Mouse (Mus musculus) embryonic facial prominence, embryonic 11.5 days (tissue): Measurements from ENCODE around the gene Slc25a16. TPM values are rescaled to one million over a fixed set of nuclear protein-coding genes. Genes with fewer than 3 reads are reported as not detected.

ENCODE experiments used
- ATAC-seq: fragments of 200-750 bp; cut with Nextera tagmentation; replicated peaks from 2 replicates; pipeline ENCODE4 v1.8.0; 2017; ENCODE audit warnings: low read depth; ENCODE audit not compliant: insufficient number of reproducible peaks, low FRiP score, low TSS enrichment
- DNase-seq: peaks from one replicate; pipeline ENCODE4 v3.0.0-alpha.2; 2015; ENCODE audit warnings: low spot score
- H3K27ac ChIP-seq: fragments of 300-500 bp; sonication (generic); replicated peaks from 2 replicates; pipeline ENCODE4 v1.5.1; 2014; ENCODE audit warnings: mild to moderate bottlenecking, low read depth, low read length, control low read depth
- H3K27me3 ChIP-seq: fragments of 300-500 bp; sonication (generic); 2 replicates; pipeline ENCODE4 v1.6.1; 2014; ENCODE audit warnings: mild to moderate bottlenecking, low read length, moderate library complexity, mixed read lengths; ENCODE audit not compliant: control insufficient read depth, insufficient read depth
- H3K36me3 ChIP-seq: fragments of 300-500 bp; sonication (generic); replicated peaks from 2 replicates; pipeline ENCODE4 v1.6.1; 2014; ENCODE audit warnings: low read depth, mild to moderate bottlenecking, low read length, moderate library complexity, mixed read lengths; ENCODE audit not compliant: control insufficient read depth, insufficient read depth
- H3K4me1 ChIP-seq: fragments of 300-500 bp; sonication (generic); 2 replicates; pipeline ENCODE4 v1.6.1; 2014; ENCODE audit warnings: low read length, mixed read lengths; ENCODE audit not compliant: control insufficient read depth, insufficient read depth
- H3K4me2 ChIP-seq: fragments of 300-500 bp; sonication (generic); 2 replicates; pipeline ENCODE4 v1.6.1; 2014; ENCODE audit warnings: low read depth, mild to moderate bottlenecking, control low read depth, low read length, moderate library complexity
- H3K4me3 ChIP-seq: fragments of 300-500 bp; sonication (generic); 2 replicates; pipeline ENCODE4 v1.5.1; 2014; ENCODE audit warnings: low read depth, low read length, control low read depth
- H3K9ac ChIP-seq: fragments of 300-500 bp; sonication (generic); replicated peaks from 2 replicates; pipeline ENCODE4 v1.6.1; 2014; ENCODE audit warnings: mild to moderate bottlenecking, control low read depth, low read length
- H3K9me3 ChIP-seq: fragments of 300-500 bp; sonication (generic); replicated peaks from 2 replicates; pipeline ENCODE4 v1.6.1; 2016; ENCODE audit warnings: mild to moderate bottlenecking, low read length, inconsistent platforms, mixed read lengths; ENCODE audit not compliant: control insufficient read depth
- WGBS: fragments of 180-500 bp; shearing (Covaris S2); extraction: QIAGEN DNeasy Blood & Tissue Kit; methylation state at CpG from one replicate; pipeline ENCODE4 v1.1.7; 2014; 5-methylcytosine and 5-hydroxymethylcytosine counted together
- polyA plus RNA-seq: library from polyadenylated mRNA; unstranded; fragments of >200 nt; fragmentation: Nextera tagmentation; extraction: Ambion mirVana; gene quantifications from 2 replicates; pipeline ENCODE4 v1.2.1, GENCODE M21; 2014

Gene Slc25a16
- polyA plus RNA-seq, 1 experiment from 2014 or later: 10.7 TPM

DNA sequence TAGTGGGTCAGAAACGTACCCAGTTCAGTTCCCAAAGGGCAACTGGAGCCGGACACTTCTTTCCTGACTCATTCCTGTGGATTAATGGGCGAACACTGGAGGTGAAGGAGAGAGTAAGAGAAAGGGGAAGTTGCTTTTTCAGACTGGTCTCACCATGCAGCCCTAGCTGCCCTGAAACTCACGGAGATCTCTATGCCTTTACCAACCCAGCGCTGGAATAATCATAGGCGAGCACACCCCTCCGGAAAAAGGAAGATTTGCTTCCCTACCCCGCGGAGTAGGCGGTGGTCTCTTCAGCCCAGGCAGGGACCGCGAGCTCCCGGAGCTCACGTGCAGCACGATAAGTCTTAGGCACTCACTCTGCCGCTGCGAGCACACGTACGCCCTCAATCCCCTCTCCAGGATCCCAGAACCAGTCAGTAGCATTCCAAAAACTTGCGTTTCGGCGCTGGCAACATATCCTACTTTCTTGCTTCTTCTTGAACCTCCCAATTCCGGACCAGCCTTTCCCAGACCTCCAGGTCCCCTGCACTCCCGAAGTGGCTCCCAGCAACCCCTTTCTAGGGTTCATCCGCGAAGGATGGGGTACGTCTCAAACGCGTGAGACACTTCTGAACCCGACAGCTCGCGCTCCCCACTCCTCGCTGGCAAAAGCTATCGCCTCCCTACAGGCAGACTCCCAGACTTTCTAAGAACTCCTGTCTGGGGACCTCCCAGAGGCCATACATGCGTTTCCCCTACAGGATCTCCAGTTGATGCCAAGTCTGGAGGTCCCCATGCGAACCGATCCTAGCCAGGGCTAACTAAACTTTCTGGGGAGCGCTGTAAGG lies 34.2 kb upstream of the Slc25a16 start:
- no peaks in the 10 kb centered on the region for H3K4me1 ChIP-seq
- H3K36me3 ChIP-seq: no peaks in the 10 kb centered on the region
- H3K27ac ChIP-seq: no peak overlapping the region
- peak overlapping the region; percentile 55 for H3K9ac ChIP-seq
- WGBS: under 1% methylated on average over 38 of the region's 38 CpGs
- peak overlapping the region; percentile 63 for H3K4me3 ChIP-seq
- no peaks in the 10 kb centered on the region for H3K27me3 ChIP-seq
- H3K4me2 ChIP-seq: peak overlapping the region; percentile 73
- ATAC-seq: peak; percentile 10; the same call in 1 of the 2 replicates
- no peaks in the 10 kb centered on the region for H3K9me3 ChIP-seq
- peak; percentile 66 for DNase-seq

DNA sequence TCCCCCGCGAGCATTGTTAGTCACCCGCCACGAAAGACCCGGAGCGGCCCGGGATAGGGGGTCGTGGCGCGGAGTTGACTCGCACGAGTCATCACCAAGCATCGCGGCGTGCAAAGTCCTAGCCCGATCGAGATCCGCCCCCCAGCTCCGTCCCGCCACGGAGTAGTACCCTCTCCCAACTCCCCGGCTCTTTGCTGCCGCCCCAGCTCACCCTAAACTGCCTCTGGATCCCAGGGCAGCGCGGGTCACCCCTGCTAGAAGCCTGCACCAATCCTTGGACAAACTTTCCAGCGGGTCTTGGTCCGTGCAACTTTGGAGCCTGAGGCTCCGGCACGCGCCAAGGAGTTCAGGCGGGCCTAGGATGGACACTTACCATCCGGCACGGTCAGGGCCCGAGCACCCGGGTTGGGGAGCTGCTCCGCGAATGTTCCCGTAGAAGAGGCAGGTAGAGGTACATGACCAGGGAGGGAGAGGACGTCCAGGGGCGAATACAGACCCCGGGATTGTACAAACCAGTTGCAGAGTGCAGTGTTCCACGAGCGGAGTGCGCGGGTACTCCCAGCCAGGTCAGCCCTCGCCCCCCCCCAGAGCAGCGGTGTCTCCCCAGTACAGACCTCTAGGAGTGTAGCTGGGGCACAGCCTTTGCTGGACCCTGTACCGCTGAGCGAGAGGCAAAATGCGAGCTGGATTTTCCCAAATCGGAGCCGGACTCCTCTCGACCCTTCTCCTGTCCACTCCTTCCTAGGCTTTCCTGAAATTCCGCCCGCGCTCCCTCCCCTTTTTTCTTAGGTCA lies 33.4 kb upstream of the Slc25a16 start:
- no peaks in the 10 kb centered on the region for H3K27me3 ChIP-seq
- H3K4me2 ChIP-seq: peak overlapping the region; percentile 73
- no peaks in the 10 kb centered on the region for H3K9me3 ChIP-seq
- H3K4me1 ChIP-seq: no peaks in the 10 kb centered on the region
- H3K27ac ChIP-seq: no peak overlapping the region
- ATAC-seq: peak; percentile 81
- under 1% methylated on average over 56 of the region's 56 CpGs for WGBS
- peak; percentile 88 for DNase-seq
- H3K36me3 ChIP-seq: no peaks in the 10 kb centered on the region
- peak overlapping the region; percentile 63 for H3K4me3 ChIP-seq
- H3K9ac ChIP-seq: peak overlapping the region; percentile 55

DNA sequence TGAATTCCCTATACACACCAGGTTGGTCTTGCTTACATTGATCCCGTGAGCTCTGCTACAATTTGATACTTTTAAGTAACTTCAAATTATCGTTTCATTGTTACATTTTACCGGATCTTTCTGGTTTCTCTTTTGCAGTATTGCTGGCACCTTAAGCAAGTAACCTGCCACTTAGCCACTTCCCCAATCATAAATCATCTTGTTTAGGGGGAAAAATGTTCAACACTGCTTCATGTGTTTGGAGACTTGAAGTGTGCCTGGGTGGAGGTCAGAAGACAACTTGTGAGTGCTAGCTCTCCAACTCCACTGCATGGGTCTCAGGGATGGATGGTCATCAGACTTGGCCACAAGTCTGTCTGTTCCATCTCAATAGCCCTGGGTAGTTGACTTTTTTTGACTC lies 29.4 kb upstream of the Slc25a16 start:
- no peaks in the 10 kb centered on the region for H3K27me3 ChIP-seq
- no peaks in the 10 kb centered on the region for H3K9me3 ChIP-seq
- no peak for DNase-seq
- H3K4me1 ChIP-seq: no peaks in the 10 kb centered on the region
- H3K4me2 ChIP-seq: no peak overlapping the region
- no peak overlapping the region for H3K4me3 ChIP-seq
- ATAC-seq: no peak
- H3K36me3 ChIP-seq: no peaks in the 10 kb centered on the region
- 83% methylated on average over 3 of the region's 3 CpGs for WGBS
- H3K27ac ChIP-seq: no peak overlapping the region
- H3K9ac ChIP-seq: no peak overlapping the region

DNA sequence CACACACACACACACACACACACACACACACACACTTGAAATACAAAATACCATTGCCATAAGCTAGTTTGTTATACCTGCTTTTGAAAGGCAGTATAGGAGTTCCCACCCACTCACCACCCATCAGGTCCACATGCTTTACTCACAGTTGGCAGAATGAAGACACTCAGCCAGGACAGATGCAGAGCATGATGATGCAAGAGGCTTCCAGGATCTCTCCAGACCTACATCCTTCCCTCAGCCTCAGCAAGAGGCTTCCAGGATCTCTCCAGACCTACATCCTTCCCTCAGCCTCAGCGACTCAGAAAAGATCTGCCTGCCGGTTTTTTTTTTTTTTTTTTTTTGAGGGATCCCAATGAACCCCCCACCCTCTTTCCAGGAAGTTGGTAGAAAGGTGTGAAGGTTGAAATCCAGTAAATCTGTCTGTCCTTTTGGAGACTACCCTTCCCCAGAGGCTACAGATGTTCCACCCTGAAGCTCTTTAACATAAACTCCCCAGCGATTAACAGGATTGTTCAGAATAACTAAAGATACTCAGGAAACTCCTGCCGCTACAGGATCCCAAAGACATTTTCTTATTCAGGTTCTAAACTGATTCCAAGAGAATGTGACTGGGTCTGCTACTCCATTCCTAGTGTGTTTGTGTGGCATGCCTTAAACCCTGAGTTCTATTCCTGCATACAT lies 27.7 kb upstream of the Slc25a16 start:
- DNase-seq: no peak
- ATAC-seq: no peak
- Histone ChIP-seq H3K27me3 (no peaks in the 10 kb centered on the region), H3K4me3 (no peak overlapping the region), H3K4me1 (no peaks in the 10 kb centered on the region), H3K27ac (no peak overlapping the region), H3K36me3 (no peaks in the 10 kb centered on the region), H3K9ac (no peak overlapping the region), H3K4me2 (no peak overlapping the region), H3K9me3 (no peaks in the 10 kb centered on the region)
- 25% methylated on average over 4 of the region's 4 CpGs for WGBS

DNA sequence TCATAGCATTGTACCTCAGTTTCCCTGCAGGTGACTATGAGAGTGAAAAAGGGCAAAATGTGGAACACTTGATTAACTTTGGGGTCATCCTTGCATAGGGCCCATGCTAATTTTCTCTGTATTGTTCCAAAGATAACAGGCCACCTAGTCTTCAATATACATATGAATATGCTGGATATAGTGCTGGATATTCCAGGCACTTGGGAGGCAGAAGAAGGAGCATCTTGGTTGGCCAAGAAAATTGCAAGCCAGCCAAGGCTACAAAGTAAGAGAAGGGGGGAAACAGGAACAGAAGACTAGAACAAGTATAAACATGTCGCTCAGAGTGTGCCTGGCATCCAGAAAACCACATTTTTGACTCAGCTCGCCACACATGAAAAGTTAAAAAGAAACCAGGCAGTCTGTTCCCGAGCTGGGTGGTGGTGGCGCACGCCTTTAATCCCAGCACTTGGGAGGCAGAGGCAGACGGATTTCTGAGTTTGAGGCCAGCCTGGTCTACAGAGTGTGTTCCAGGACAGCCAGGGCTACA lies 27.0 kb upstream of the Slc25a16 start:
- Histone ChIP-seq H3K4me2 (no peak overlapping the region), H3K9me3 (no peaks in the 10 kb centered on the region), H3K4me3 (no peak overlapping the region), H3K9ac (no peak overlapping the region), H3K4me1 (no peaks in the 10 kb centered on the region), H3K27me3 (no peaks in the 10 kb centered on the region), H3K27ac (no peak overlapping the region), H3K36me3 (no peaks in the 10 kb centered on the region)
- no peak for ATAC-seq
- 64% methylated on average over 6 of the region's 6 CpGs for WGBS
- no peak for DNase-seq

DNA sequence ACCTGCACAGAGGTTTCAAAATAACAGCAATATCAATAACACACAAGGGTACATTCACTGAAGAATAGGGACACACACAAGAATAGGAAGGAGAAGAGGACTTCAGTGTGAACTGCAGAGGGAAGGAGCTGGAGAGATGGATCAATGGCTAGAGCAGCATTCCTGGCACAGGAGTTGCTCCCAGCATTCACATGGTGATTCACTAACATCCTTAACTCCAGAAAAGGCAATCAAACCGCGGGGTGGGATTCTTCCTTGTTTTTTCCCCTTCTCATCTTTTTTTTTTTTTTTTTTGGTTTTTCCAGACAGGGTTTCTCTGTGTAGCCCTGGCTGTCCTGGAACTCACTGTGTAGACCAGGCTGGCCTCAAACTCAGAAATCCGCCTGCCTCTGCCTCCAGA lies 26.0 kb upstream of the Slc25a16 start:
- H3K27me3 ChIP-seq: no peaks in the 10 kb centered on the region
- H3K4me2 ChIP-seq: no peak overlapping the region
- DNase-seq: no peak
- no peaks in the 10 kb centered on the region for H3K36me3 ChIP-seq
- no peak overlapping the region for H3K9ac ChIP-seq
- ATAC-seq: no peak
- no peak overlapping the region for H3K27ac ChIP-seq
- no peaks in the 10 kb centered on the region for H3K4me1 ChIP-seq
- WGBS: 72% methylated on average over 3 of the region's 3 CpGs
- H3K9me3 ChIP-seq: no peaks in the 10 kb centered on the region
- H3K4me3 ChIP-seq: no peak overlapping the region

DNA sequence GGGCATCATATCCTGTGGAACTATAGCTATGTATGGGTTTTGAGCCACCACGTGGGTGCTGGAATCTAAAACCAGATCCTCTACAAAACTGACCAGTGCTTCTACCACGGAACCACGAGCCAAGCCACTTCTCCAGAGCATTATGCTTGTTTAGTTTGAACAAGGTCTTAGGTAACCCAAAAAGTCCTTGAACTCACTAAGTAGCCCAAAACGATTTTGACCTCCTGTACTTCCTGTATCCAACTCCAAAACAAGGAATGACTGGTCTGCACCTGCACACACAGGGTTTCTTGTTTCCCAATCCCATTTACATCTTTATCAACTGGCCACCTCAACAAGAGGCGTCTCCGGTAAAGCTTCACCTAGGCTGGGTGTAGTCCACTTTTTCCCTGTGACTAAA lies 25.0 kb upstream of the Slc25a16 start:
- no peaks in the 10 kb centered on the region for H3K4me1 ChIP-seq
- no peak overlapping the region for H3K9ac ChIP-seq
- no peak overlapping the region for H3K4me3 ChIP-seq
- ATAC-seq (no peak), DNase-seq (no peak)
- H3K27ac ChIP-seq: no peak overlapping the region
- no peaks in the 10 kb centered on the region for H3K36me3 ChIP-seq
- no peaks in the 10 kb centered on the region for H3K9me3 ChIP-seq
- no peaks in the 10 kb centered on the region for H3K27me3 ChIP-seq
- WGBS: 70% methylated on average over 6 of the region's 6 CpGs
- no peak overlapping the region for H3K4me2 ChIP-seq
